Mouse (Mus musculus): ENCODE results near the gene Hic1. TPM values are rescaled to one million over a fixed set of nuclear protein-coding genes. Genes with fewer than 3 reads are reported as not detected.
A peak's percentile ranks its signal among the peaks of the same experiment; 100 is the strongest.

The Hic1 gene
- polyA plus RNA-seq, 1 experiment from 2014 or later, result 3.6 TPM

DNA sequence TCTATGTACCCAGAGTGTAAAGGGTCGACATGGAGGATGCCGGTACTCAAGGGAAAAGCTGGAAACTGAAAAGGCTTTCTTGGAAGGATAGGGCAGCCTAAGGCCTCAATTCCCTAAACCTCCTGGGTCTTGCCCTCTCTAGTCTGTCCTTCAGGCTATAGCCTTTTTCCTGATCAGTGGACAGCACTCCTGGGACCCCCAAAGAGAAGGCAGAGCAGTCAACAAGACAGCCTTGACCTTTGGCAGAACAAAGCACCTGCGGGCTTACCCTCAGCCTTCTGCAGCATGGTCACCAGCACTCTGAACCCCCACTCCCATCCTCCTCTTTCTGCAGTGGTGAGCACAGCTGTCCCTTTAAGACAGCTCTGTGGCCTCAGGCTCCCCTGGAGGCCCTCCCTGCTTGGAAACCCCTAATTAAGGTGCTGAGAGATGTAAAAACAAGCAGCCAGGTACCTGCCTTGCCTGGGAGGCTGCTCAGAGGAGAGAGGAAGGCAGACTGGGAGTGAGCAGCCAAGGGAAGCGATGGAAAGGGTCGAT, 21.7 kb upstream of the Hic1 start, which contains the start of gene Dph1:
Gene Dph1, minus strand, starts transcription at position 337 of the 537 bp plus-strand sequence.
- DNase-seq (ENCODE audit: low spot score) (no peak), ATAC-seq (replicated peaks; ENCODE audit: insufficient number of reproducible peaks, low FRiP score, low TSS enrichment, low read depth) (no peak)
- Histone ChIP-seq H3K9ac (replicated peaks; ENCODE audit: low read length) (peak within 1 kb of the TSS; percentile 71), H3K9me3 (replicated peaks; ENCODE audit: control insufficient read depth, low read length) (no peaks in the 10 kb centered on the region), H3K4me2 (ENCODE audit: low read depth, low read length) (peak within 1 kb of the TSS; percentile 87), H3K36me3 (replicated peaks; ENCODE audit: control insufficient read depth, insufficient read depth, low read depth, low read length) (no peaks in the 10 kb centered on the region), H3K4me1 (ENCODE audit: control insufficient read depth, insufficient read depth, low read length) (peaks cover 17% of the 10 kb centered on the region), H3K27me3 (ENCODE audit: control insufficient read depth, insufficient read depth, low read length) (peaks cover 29% of the 10 kb centered on the region), H3K27ac (replicated peaks; ENCODE audit: low read depth, low read length) (no peak within 1 kb of the TSS), H3K4me3 (ENCODE audit: low read depth, low read length) (peak within 1 kb of the TSS; percentile 84)
- 40% methylated on average over 5 of the region's 5 CpGs for WGBS

DNA sequence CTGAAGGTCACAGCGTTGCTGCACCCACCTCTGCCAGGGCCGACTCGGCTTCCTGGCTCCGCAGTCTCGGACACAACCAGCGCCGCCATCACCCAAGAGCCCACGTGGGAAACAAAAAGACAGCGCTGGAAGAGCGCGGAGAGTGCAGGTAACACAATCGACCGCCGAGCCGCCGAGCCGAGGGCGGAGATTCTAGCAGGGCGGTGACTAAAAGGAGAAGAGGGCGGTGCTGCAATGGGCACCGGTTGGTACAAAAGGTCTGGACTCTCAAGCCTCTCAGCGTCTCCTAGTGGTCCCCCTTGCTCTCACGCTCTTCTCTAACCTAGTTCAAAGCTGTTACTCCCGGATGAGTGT, 21.0 kb upstream of the Hic1 start:
- peaks cover 25% of the 10 kb centered on the region for H3K27me3 ChIP-seq (ENCODE audit: control insufficient read depth, insufficient read depth, low read length)
- H3K4me2 ChIP-seq (ENCODE audit: low read depth, low read length), result peak overlapping the region; percentile 87
- H3K36me3 ChIP-seq (replicated peaks; ENCODE audit: control insufficient read depth, insufficient read depth, low read depth, low read length), result no peaks in the 10 kb centered on the region
- H3K9ac ChIP-seq (replicated peaks; ENCODE audit: low read length), result peak overlapping the region; percentile 71
- ATAC-seq (replicated peaks; ENCODE audit: insufficient number of reproducible peaks, low FRiP score, low TSS enrichment, low read depth) (peak; percentile 57), DNase-seq (ENCODE audit: low spot score) (peak; percentile 93)
- WGBS, result under 1% methylated on average over 24 of the region's 24 CpGs
- no peak overlapping the region for H3K27ac ChIP-seq (replicated peaks; ENCODE audit: low read depth, low read length)
- H3K4me1 ChIP-seq (ENCODE audit: control insufficient read depth, insufficient read depth, low read length), result peaks cover 17% of the 10 kb centered on the region
- H3K4me3 ChIP-seq (ENCODE audit: low read depth, low read length), result peak overlapping the region; percentile 84
- H3K9me3 ChIP-seq (replicated peaks; ENCODE audit: control insufficient read depth, low read length), result no peaks in the 10 kb centered on the region

DNA sequence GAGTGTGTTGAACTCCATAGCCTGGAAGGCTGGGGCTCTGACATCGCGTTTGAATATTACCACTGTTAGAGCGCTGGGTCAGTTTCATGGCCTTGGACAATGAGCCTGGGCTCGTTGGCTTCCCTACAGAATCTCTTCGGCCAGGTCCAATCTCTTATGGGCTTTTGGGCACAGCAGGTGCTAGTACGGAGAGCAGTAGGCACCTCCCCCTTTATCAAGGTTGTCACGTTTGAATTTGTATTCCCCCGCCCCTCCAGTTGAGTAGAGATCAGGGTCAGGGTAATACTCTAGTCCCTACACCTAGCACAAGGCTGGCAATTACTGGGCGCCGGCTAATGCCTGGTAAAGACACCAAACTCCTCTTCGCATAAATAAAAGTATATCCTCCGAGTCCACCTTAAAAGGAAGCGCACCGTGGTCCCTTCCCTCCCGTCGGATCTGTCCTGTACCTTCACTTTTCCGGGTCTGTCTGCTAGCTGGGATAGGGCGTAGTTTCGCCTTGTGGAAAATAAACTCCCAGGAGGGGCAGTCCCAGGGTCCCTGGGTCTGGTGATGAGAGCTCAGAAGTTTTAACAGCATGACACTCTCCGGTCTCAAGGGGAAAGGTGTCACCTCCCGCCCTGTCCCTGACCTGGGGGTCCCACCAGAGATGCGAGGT, 20.5 kb upstream of the Hic1 start:
- Histone ChIP-seq H3K9ac (replicated peaks; ENCODE audit: low read length) (peak overlapping the region; percentile 71), H3K9me3 (replicated peaks; ENCODE audit: control insufficient read depth, low read length) (no peaks in the 10 kb centered on the region), H3K36me3 (replicated peaks; ENCODE audit: control insufficient read depth, insufficient read depth, low read depth, low read length) (no peaks in the 10 kb centered on the region), H3K27me3 (ENCODE audit: control insufficient read depth, insufficient read depth, low read length) (peaks cover 20% of the 10 kb centered on the region), H3K4me3 (ENCODE audit: low read depth, low read length) (peak overlapping the region; percentile 84), H3K4me2 (ENCODE audit: low read depth, low read length) (peak overlapping the region; percentile 87), H3K4me1 (ENCODE audit: control insufficient read depth, insufficient read depth, low read length) (peaks cover 12% of the 10 kb centered on the region), H3K27ac (replicated peaks; ENCODE audit: low read depth, low read length) (no peak overlapping the region)
- under 1% methylated on average over 22 of the region's 22 CpGs for WGBS
- DNase-seq (ENCODE audit: low spot score), result no peak
- ATAC-seq (replicated peaks; ENCODE audit: insufficient number of reproducible peaks, low FRiP score, low TSS enrichment, low read depth), result peak; percentile 7; the same call in 1 of the 2 replicates

DNA sequence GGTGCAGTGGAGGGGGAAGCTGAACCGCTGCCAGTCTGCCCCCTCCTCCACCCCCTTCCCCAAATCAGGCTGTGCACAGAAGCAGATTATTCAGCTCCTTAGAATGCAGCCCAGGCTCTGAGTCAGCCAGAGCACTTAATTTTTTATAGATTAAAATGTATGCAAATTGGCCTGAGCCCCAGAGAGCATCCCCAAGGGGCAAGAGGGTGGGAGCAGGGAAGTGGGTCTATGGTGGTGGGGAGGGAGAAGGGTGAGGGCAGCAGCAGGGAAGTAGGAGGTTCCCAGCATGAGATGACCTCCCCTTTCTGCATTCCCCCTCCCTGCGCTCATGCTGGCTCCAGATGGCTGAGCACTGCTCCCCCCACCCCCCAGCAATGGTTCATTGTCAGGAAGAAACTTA, 15.7 kb upstream of the Hic1 start:
- Histone ChIP-seq H3K27ac (replicated peaks; ENCODE audit: low read depth, low read length) (no peak overlapping the region), H3K9ac (replicated peaks; ENCODE audit: low read length) (no peak overlapping the region), H3K36me3 (replicated peaks; ENCODE audit: control insufficient read depth, insufficient read depth, low read depth, low read length) (no peaks in the 10 kb centered on the region; the same call in none of the 2 replicates), H3K4me1 (ENCODE audit: control insufficient read depth, insufficient read depth, low read length) (no peaks in the 10 kb centered on the region), H3K9me3 (replicated peaks; ENCODE audit: control insufficient read depth, low read length) (no peaks in the 10 kb centered on the region), H3K4me3 (ENCODE audit: low read depth, low read length) (no peak overlapping the region), H3K4me2 (ENCODE audit: low read depth, low read length) (no peak overlapping the region), H3K27me3 (ENCODE audit: control insufficient read depth, insufficient read depth, low read length) (no peaks in the 10 kb centered on the region)
- ATAC-seq (replicated peaks; ENCODE audit: insufficient number of reproducible peaks, low FRiP score, low TSS enrichment, low read depth) (no peak), DNase-seq (ENCODE audit: low spot score) (no peak)
- WGBS, result 52% methylated on average over 2 of the region's 2 CpGs

DNA sequence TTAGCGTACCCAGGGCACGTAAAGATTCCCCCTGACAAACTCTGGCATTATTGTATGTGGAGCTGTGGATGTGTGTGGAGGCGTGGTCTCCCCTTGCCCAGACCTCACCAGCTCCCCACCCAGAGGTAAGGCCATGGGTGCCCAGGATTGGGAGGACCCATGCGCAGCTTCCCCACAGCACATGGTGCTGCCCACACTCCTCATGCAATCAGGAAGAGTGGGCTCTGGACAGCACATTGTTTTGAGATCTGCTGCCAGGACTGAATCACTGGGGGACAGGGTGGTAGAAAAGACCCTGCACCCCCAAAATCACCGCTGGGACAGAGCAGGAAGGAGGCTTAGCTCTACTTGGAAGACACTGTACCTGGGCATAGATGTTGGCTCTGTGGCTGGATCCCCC, 15.3 kb upstream of the Hic1 start:
- WGBS, result 83% methylated on average over 5 of the region's 5 CpGs
- Histone ChIP-seq H3K4me3 (ENCODE audit: low read depth, low read length) (no peak overlapping the region), H3K9me3 (replicated peaks; ENCODE audit: control insufficient read depth, low read length) (no peaks in the 10 kb centered on the region), H3K27ac (replicated peaks; ENCODE audit: low read depth, low read length) (no peak overlapping the region), H3K4me1 (ENCODE audit: control insufficient read depth, insufficient read depth, low read length) (no peaks in the 10 kb centered on the region), H3K36me3 (replicated peaks; ENCODE audit: control insufficient read depth, insufficient read depth, low read depth, low read length) (no peaks in the 10 kb centered on the region; the same call in none of the 2 replicates), H3K4me2 (ENCODE audit: low read depth, low read length) (no peak overlapping the region), H3K9ac (replicated peaks; ENCODE audit: low read length) (no peak overlapping the region), H3K27me3 (ENCODE audit: control insufficient read depth, insufficient read depth, low read length) (no peaks in the 10 kb centered on the region)
- DNase-seq (ENCODE audit: low spot score), result no peak
- ATAC-seq (replicated peaks; ENCODE audit: insufficient number of reproducible peaks, low FRiP score, low TSS enrichment, low read depth), result no peak

DNA sequence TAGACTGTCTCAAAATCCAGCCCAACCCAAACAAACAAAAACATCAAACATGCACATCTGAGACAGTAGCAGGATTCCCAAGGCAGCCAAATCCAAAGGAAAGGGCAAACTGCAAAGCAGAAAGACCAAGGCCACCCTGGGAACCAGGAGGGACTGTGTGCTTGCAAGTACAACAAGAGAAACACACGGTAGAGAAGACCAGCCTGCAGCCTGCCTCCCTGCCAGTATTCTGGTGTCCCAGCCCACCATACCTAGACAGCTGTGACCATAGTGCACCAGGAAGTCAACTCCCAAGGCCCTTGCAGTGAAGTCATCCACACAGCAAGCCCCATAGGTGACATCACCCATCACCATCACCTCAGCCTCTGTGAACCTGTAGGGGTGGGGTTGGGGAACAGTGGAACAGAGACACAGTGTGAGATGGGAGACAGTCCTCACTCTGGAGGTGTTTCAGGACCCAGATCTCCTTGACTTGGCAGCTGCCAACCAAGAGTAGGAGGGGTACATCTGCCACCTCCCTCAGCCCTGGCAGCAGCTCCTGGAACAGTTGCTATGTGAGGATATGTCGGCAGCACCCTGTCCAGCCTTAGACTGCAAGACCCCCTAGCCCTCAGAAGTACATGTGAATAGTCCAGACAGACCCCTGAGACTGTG, 14.7 kb upstream of the Hic1 start:
- no peaks in the 10 kb centered on the region; the same call in none of the 2 replicates for H3K36me3 ChIP-seq (replicated peaks; ENCODE audit: control insufficient read depth, insufficient read depth, low read depth, low read length)
- DNase-seq (ENCODE audit: low spot score), result no peak
- H3K4me2 ChIP-seq (ENCODE audit: low read depth, low read length), result no peak overlapping the region
- no peaks in the 10 kb centered on the region for H3K9me3 ChIP-seq (replicated peaks; ENCODE audit: control insufficient read depth, low read length)
- no peak overlapping the region for H3K27ac ChIP-seq (replicated peaks; ENCODE audit: low read depth, low read length)
- WGBS, result 70% methylated on average over 2 of the region's 2 CpGs
- H3K4me1 ChIP-seq (ENCODE audit: control insufficient read depth, insufficient read depth, low read length), result no peaks in the 10 kb centered on the region
- ATAC-seq (replicated peaks; ENCODE audit: insufficient number of reproducible peaks, low FRiP score, low TSS enrichment, low read depth), result no peak
- no peak overlapping the region for H3K4me3 ChIP-seq (ENCODE audit: low read depth, low read length)
- no peak overlapping the region for H3K9ac ChIP-seq (replicated peaks; ENCODE audit: low read length)
- no peaks in the 10 kb centered on the region for H3K27me3 ChIP-seq (ENCODE audit: control insufficient read depth, insufficient read depth, low read length)

DNA sequence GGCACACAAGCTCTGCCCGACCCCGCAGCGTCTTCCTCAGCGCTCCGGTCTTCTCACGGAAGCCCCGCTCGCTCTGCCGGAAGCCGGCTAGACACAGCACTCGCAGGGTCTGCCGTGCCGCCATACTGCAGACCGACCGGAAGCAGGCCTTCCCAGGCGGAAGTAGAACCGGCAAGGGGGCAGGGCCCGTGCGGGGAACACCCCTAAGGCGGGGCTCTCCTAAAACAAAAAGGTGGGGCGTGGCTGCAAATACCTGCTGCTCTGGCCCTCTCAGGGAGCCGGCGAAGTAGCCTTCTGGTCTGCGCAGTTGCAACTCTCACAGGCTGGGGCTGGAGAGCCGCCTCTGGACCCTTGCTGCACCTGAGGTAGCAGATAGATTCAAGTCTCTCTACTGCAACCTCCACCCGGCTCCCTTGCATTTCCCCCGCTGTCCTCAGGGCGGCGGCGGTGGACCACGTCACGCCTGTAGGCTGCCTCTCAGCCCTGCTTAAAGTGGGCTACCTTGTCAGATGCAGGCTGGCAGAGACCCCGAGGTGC, 9.4 kb upstream of the Hic1 start, which contains the start of gene Ovca2:
Gene Ovca2, minus strand, starts transcription at position 164 of the 537 bp plus-strand sequence.
- Histone ChIP-seq H3K27ac (replicated peaks; ENCODE audit: low read depth, low read length) (peak within 1 kb of the TSS; percentile 52; the same call in 1 of the 2 replicates), H3K36me3 (replicated peaks; ENCODE audit: control insufficient read depth, insufficient read depth, low read depth, low read length) (no peaks in the 10 kb centered on the region; the same call in none of the 2 replicates), H3K9me3 (replicated peaks; ENCODE audit: control insufficient read depth, low read length) (no peaks in the 10 kb centered on the region), H3K4me3 (ENCODE audit: low read depth, low read length) (peak within 1 kb of the TSS; percentile 70), H3K4me2 (ENCODE audit: low read depth, low read length) (peak within 1 kb of the TSS; percentile 93), H3K4me1 (ENCODE audit: control insufficient read depth, insufficient read depth, low read length) (peaks cover 3% of the 10 kb centered on the region; the same call in 1 of the 2 replicates), H3K27me3 (ENCODE audit: control insufficient read depth, insufficient read depth, low read length) (no peaks in the 10 kb centered on the region), H3K9ac (replicated peaks; ENCODE audit: low read length) (peak within 1 kb of the TSS; percentile 75)
- ATAC-seq (replicated peaks; ENCODE audit: insufficient number of reproducible peaks, low FRiP score, low TSS enrichment, low read depth) (peak; percentile 93), DNase-seq (ENCODE audit: low spot score) (peak; percentile 95)
- under 1% methylated on average over 33 of the region's 33 CpGs for WGBS

Data from embryonic facial prominence, embryonic 11.5 days (tissue).